Mouse (Mus musculus) thymus, postnatal 14 days (tissue): Measurements from ENCODE around the gene Ifi27l2a.
A peak's percentile ranks its signal among the peaks of the same experiment; 100 is the strongest.
"Not testable (repeated sequence)": the region's sequence is repeated elsewhere in the genome, so short reads cannot be mapped to it uniquely, and the experiment has no call there.

Experiments used
- DNase-seq: peaks from one replicate; pipeline ENCODE4 v3.0.0; 2021

Gene Ifi27l2a

GRCm38 (mm10) chr12:103443524-103443923, at the start of gene Ifi27l2a:
Gene Ifi27l2a, minus strand, starts transcription at chr12:103443680.
- peak; percentile 37 for DNase-seq

GRCm38 (mm10) chr12:103492767-103493166, 49.3 kb upstream of the Ifi27l2a start:
- peak; percentile 74 for DNase-seq

DNA sequence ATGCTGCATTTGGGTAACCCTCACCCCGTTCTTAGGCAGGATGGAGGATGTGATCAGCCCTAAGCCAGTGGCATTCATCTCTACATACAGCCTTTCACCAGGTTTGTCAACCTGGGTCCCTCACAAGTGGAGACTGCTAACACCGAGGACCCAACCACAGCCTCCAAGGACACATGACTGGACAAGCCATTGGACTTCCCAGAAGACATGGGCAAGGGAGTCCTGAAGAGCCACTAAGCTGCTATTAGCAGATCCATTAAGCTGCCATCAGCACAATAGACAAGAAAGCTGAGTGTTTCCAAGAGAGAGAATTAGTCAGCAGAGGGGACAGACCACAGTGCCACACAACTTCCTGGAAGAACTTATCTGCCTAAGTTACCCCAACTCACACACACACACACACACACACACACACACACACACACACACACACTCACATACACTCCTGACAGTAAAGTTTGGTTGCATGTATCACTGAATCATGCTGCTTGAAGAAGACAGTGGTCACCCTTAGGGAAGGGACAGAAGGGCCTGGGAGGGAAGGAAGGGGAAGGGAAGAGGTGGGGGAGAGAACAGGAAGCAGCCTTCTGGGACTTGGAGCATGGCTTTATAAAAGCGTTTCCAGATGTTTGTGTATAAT, 47.7 kb upstream of the Ifi27l2a start:
- no peak for DNase-seq

- DNase-seq, result no peak
Observed at GRCm38 (mm10) chr12:103487750-103488149, 44.3 kb upstream of the Ifi27l2a start.

DNA sequence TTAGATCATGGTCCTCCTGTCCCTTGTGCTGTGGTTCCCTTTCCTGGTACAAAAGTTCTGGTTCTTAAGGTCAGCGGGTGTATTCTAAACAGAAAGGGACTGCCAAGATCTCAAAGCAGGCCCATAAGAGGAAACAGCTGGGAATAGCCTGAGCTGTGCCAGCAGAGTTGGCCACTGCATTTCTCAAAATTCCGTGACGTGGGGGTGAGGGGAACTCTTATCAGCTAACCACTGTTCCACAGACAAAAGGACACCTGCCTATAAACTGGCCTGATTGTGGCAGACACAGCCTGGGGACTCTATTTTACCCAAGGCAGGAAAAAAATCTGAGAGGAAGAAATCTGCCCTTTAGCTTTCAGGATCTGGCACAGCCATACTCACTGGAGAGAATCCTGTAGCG, 43.8 kb upstream of the Ifi27l2a start:
- DNase-seq, result no peak

GRCm38 (mm10) chr12:103486726-103487125, 43.2 kb upstream of the Ifi27l2a start:
- no peak for DNase-seq

- DNase-seq, result not testable (repeated sequence)
Observed at GRCm38 (mm10) chr12:103484200-103484972, 40.9 kb upstream of the Ifi27l2a start.

GRCm38 (mm10) chr12:103482781-103483180, 39.3 kb upstream of the Ifi27l2a start:
- DNase-seq, result no peak

DNA sequence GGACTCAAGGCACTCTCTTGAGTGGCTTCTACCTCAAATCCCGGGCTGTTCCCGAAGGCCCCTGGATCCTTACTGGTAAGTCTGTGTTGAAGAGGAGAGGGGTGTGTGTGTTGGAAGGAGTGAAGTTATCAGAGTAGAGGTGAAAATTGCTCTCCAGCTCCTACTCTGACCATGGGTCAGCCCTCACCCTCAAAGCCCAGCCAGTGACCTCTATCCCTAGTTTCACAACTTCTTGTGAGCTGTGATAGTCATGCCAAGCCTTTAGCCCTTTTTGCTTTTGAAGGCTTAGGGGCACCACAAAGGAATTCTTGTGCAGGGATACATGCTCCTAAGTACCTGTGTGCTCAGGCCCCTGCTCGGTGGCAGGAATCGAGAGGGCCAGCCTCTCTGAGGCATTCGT, 38.2 kb upstream of the Ifi27l2a start:
- DNase-seq, result no peak

- no peak for DNase-seq
Observed at GRCm38 (mm10) chr12:103477461-103478015, 34.1 kb upstream of the Ifi27l2a start.

- no peak for DNase-seq
Observed at GRCm38 (mm10) chr12:103476779-103477389, 33.4 kb upstream of the Ifi27l2a start.

GRCm38 (mm10) chr12:103474481-103474880, 31.0 kb upstream of the Ifi27l2a start:
- DNase-seq, result no peak

DNA sequence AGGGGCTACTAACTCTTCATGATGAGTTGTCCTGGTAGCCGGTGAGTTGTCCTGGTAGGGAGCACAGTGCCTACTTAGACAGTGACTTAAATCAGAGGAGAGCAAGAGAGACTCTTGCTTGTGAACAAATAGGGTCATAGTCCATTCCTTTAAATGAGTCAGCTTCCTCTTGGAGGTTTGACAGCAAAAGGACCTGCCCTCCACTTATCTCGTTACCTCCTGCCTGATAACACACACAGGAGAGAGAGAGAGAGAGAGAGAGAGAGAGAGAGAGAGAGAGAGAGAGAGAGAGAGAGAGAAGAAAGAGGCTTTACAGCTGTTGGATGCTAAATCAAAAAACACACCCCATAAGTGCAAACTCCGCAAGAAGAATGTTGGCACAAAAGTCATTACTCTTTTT, 13.7 kb upstream of the Ifi27l2a start, which contains the start of gene Ifi27l2b:
Gene Ifi27l2b (minus strand): TSS at position 84 of the 400 bp plus-strand sequence.
- no peak for DNase-seq

- DNase-seq, result not testable (repeated sequence)
Observed at GRCm38 (mm10) chr12:103456727-103457126, 13.2 kb upstream of the Ifi27l2a start.

GRCm38 (mm10) chr12:103453361-103453760, 9.9 kb upstream of the Ifi27l2a start:
- DNase-seq, result no peak

- no peak for DNase-seq
Observed at GRCm38 (mm10) chr12:103445060-103445459, 1.6 kb upstream of the Ifi27l2a start.

- DNase-seq, result not testable (repeated sequence)
Observed at GRCm38 (mm10) chr12:103444261-103444660, 781 bp upstream of the Ifi27l2a start.

- DNase-seq, result no peak
Observed at GRCm38 (mm10) chr12:103437601-103438000, 5.9 kb downstream of the Ifi27l2a start.

- no peak for DNase-seq
Observed at GRCm38 (mm10) chr12:103434861-103435260, 8.6 kb downstream of the Ifi27l2a start.

DNA sequence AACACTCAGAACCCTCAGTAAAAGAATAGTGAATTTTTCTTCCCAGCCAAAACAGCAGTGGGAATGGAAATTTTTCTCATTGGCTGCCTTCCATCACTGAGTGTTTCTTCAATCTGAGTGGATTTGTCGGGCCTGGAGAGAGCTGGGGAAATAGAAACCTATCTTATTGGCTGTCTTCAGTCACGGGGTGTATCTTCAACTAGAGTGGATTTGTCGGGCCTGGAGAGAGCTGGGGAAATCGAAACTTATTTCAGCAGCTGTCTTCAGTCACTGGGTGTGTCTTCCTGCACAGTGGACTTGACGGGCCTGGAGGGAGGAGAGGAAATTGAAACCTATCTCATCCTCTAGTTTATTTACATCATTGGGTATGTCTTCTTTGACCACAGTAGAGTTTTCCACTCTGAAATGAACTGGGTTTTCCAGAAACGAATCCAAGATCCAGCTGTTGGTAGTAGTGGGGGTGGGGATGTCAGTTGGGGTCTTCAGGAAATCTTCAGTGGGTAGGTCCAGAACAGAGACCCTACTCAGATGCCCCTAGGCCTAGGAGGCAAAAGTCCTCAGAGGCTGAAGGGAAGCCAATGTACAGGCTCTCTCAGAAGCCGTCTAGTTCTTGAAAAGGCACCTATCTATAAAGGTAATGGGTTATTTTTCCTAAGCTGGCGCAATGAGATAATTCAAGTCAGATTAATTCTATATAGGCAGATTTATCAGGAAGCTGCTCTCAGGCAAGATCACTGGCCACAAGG, 9.3 kb downstream of the Ifi27l2a start, which contains the start of gene Ifi27:
Gene Ifi27 (plus strand): TSS at position 226 of the 746 bp plus-strand sequence.
- peak; percentile 70 for DNase-seq

DNA sequence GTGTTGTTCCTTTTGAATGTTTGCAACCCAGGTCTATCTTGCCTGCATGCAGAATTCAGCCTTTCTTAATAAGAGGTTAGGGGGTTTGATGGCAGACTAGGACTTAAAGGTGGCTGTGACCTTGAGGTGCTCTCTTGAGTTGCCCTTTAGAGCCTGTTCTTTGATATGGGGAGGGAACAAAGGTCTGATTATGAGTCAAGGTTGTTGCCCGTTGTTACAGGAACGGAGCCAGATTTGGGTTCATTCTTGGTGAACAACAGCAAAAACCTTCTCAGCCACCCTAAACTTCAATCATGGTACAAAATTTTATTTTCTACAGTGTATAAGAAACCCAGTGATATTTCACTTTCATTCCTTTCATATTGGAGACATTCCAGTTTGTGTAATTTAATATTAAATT, 10.1 kb downstream of the Ifi27l2a start:
- DNase-seq, result no peak

GRCm38 (mm10) chr12:103426710-103427109, 16.8 kb downstream of the Ifi27l2a start:
- peak; percentile 30 for DNase-seq
